Mouse (Mus musculus) hindbrain, postnatal 0 days (tissue): Measurements from ENCODE around the gene Exoc3l4. TPM values are rescaled to one million over a fixed set of nuclear protein-coding genes. Genes with fewer than 3 reads are reported as not detected.

Experiments used
- ATAC-seq: fragments of 200-750 bp; cut with Nextera tagmentation; 2 replicates; pipeline ENCODE4 v1.8.0; 2017; ENCODE audit warnings: mild to moderate bottlenecking, moderate TSS enrichment, moderate library complexity
- DNase-seq: peaks from one replicate; pipeline ENCODE4 v3.0.0-alpha.2; 2015; ENCODE audit warnings: low spot score
- H3K27ac ChIP-seq: fragments of 300-500 bp; sonication (generic); 2 replicates; pipeline ENCODE4 v1.5.1; 2014; ENCODE audit warnings: mild to moderate bottlenecking
- H3K27me3 ChIP-seq: fragments of 300-500 bp; sonication (generic); 2 replicates; pipeline ENCODE4 v1.6.1; 2014; ENCODE audit warnings: low read length, mixed read lengths; ENCODE audit not compliant: insufficient read depth
- H3K36me3 ChIP-seq: fragments of 300-500 bp; sonication (generic); 2 replicates; pipeline ENCODE4 v1.6.1; 2014; ENCODE audit warnings: low read length, mixed read lengths; ENCODE audit not compliant: insufficient read depth
- H3K4me1 ChIP-seq: fragments of 300-500 bp; sonication (generic); 2 replicates; pipeline ENCODE4 v1.6.1; 2014; ENCODE audit warnings: antibody characterized with exemption, low read length, mixed read lengths; ENCODE audit not compliant: insufficient read depth
- H3K4me2 ChIP-seq: fragments of 300-500 bp; sonication (generic); 2 replicates; pipeline ENCODE4 v1.6.1; 2014; ENCODE audit warnings: low read depth, mild to moderate bottlenecking, low read length, moderate library complexity, mixed read lengths
- H3K4me3 ChIP-seq: fragments of 300-500 bp; sonication (generic); 2 replicates; pipeline ENCODE4 v1.5.1; 2014; ENCODE audit warnings: low read length
- H3K9ac ChIP-seq: fragments of 300-500 bp; sonication (generic); replicated peaks from 2 replicates; pipeline ENCODE4 v1.6.1; 2014; ENCODE audit warnings: mild to moderate bottlenecking, low read length, moderate library complexity, mixed read lengths
- H3K9me3 ChIP-seq: fragments of 300-500 bp; sonication (generic); 2 replicates; pipeline ENCODE4 v1.6.1; 2016; ENCODE audit warnings: low read length, mixed read lengths
- CTCF ChIP-seq: IDR thresholded peaks from 2 replicates; pipeline ENCODE4 v1.5.1; 2016; ENCODE audit warnings: antibody characterized with exemption, control low read depth, low read depth
- WGBS: fragments of 180-500 bp; shearing (Covaris S2); extraction: QIAGEN DNeasy Blood & Tissue Kit; methylation state at CpG from one replicate; pipeline ENCODE4 v1.1.7; 2014; 5-methylcytosine and 5-hydroxymethylcytosine counted together
- polyA plus RNA-seq: library from polyadenylated mRNA; unstranded; fragments of >200 nt; fragmentation: Nextera tagmentation; extraction: Ambion mirVana; gene quantifications from 2 replicates; pipeline ENCODE4 v1.2.1, GENCODE M21; 2015
- total RNA-seq: library from RNA; depleted of rRNA; stranded (reverse); fragments of >200 nt; gene quantifications from 2 replicates; pipeline ENCODE4 v1.2.3, GENCODE M21; 2014

Gene Exoc3l4
- total and polyA plus RNA-seq, 2 experiments from 2014 or later = 0.99 to 2.3 TPM

DNA sequence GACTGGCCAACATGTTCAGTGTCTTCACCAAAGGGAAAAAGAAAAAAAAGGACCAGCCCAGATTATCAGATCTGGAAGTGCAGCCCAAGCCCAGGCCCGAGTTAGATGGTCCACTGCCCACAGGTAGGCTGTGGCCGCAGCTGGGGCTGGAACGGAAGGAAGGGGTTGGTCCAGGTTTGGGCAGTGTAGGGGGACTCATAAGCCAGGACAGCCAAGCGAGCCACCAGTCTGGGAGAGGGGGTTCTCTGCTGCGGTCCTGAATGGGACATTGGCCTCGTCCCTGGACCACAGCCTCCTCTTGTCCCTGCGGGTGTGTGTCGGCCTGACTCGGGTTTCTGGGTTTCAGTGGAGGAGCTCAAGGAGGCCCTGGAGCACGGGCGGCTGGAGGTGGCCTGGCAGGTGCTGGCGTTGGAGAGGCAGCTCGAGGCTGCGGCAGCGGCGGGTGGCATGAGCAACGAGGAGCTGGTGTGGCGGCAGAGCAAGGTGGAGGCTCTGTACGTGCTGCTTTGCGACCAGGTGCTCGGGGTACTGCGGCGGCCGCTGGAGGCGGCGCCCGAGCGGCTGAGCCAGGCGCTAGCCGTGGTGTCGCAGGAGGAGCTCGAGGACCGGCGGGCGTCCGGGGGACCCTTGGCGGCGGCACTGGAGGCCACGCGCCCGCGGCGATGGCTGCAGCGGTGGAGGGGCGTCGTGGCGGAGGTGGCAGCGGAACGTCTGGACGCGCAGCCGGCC, 28.5 kb downstream of the Exoc3l4 start:
- no peaks in the 10 kb centered on the region for H3K9me3 ChIP-seq
- no peak for ATAC-seq
- no peak for DNase-seq

DNA sequence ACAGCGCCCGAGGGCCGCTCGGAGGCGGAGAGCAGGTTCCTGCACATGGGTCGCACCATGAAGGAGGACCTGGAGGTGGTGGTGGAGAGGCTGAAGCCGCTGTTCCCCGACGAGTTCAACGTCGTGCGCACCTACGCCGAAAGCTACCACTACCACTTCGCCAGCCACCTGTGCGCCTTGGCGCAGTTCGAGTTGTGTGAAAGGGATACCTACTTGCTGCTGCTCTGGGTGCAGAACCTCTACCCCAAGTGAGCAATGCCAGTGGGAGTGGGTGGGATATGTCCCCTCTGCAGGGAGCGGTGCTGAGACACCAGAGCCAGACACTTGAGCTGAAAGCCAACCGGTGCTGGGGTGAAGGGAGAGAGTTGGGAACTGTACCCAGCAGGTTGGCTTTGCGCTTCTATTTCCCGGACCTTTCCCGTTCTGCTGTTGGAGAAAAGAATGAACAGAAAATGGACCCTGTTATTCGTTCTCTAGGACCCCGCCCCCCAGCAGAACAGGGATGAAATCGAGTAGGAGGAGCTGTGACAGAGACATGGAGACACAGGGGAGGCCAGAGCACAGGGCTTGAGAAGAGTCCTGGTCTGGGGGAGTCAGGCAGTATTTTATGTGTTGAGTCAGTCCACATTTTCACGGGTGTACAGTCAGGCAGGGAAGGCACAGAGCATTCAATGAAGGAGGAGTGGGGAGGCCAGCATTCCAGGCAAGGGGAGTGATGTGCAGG, 29.2 kb downstream of the Exoc3l4 start:
- 8% methylated on average over 27 of the region's 27 CpGs for WGBS
- no peak for ATAC-seq
- no peak overlapping the region for H3K9ac ChIP-seq

More for the DNA sequence above, 28.5 kb downstream of the Exoc3l4 start:
- H3K27ac ChIP-seq = no peak overlapping the region
- peak overlapping the region; percentile 13 for H3K4me3 ChIP-seq
- peak overlapping the region; percentile 47 for H3K4me2 ChIP-seq
- no peak for TF ChIP-seq CTCF
- H3K36me3 ChIP-seq = no peaks in the 10 kb centered on the region
- 8% methylated on average over 43 of the region's 52 CpGs for WGBS
- peaks cover 74% of the 10 kb centered on the region for H3K27me3 ChIP-seq
- H3K4me1 ChIP-seq = peaks cover 4% of the 10 kb centered on the region; the same call in 1 of the 2 replicates
- H3K9ac ChIP-seq = no peak overlapping the region

DNA sequence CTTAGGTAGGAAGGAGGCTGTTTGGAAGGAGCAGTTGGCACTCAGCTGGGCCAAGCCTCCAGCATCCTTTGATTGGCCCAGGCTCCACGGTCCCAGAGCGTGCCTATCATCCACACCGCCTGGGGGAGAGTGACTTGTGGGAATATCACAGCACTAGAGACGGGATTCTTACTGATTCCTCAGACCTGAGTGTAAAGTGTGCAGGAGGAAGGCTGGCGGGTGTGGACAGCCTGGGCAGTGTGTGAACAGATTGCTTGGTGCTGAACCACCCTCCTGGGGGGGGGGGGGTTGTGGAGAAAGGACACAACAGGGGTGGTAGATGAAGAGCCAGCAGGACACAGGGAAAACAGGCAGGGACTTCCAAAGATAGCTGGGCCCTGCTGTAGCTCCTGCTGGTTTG, 29.9 kb downstream of the Exoc3l4 start:
- Histone ChIP-seq H3K4me2 (no peak overlapping the region), H3K9me3 (no peaks in the 10 kb centered on the region), H3K27ac (no peak overlapping the region), H3K4me3 (no peak overlapping the region), H3K9ac (no peak overlapping the region), H3K4me1 (peaks cover 4% of the 10 kb centered on the region; the same call in 1 of the 2 replicates), H3K36me3 (no peaks in the 10 kb centered on the region), H3K27me3 (peaks cover 78% of the 10 kb centered on the region)
- 25% methylated on average over 5 of the region's 5 CpGs for WGBS
- ATAC-seq (no peak), DNase-seq (no peak)
- TF ChIP-seq CTCF = no peak

More for the DNA sequence above, 29.2 kb downstream of the Exoc3l4 start:
- Histone ChIP-seq H3K4me2 (peak overlapping the region; percentile 47), H3K27me3 (peaks cover 78% of the 10 kb centered on the region), H3K36me3 (no peaks in the 10 kb centered on the region), H3K9me3 (no peaks in the 10 kb centered on the region), H3K27ac (no peak overlapping the region), H3K4me3 (peak overlapping the region; percentile 13), H3K4me1 (peaks cover 4% of the 10 kb centered on the region; the same call in 1 of the 2 replicates)
- DNase-seq = no peak
- TF ChIP-seq CTCF = no peak

DNA sequence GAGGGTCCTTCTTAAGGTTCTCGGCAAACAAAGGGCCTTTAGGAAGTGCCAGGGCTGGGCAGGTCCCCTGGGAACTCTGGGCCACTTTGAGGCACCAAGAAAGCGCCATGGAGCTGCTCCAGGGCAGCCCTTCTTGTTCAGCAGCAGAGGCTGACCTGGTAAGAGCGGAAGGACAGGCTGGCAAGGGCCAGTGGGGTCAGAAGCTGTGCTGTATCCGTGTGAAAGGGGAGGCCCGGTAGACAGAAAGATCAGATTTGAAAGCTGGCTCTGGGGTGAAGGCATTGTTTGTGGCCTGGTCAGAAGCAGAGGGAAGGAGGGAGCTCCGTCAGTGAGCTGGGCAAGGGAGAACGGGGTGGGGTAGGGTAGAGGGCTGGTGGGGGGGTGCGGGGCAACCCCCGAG, 30.5 kb downstream of the Exoc3l4 start:
- Histone ChIP-seq H3K36me3 (no peaks in the 10 kb centered on the region), H3K4me1 (peaks cover 4% of the 10 kb centered on the region; the same call in 1 of the 2 replicates), H3K27me3 (peaks cover 77% of the 10 kb centered on the region), H3K4me2 (no peak overlapping the region), H3K4me3 (no peak overlapping the region), H3K9ac (no peak overlapping the region), H3K9me3 (no peaks in the 10 kb centered on the region), H3K27ac (no peak overlapping the region)
- WGBS = 21% methylated on average over 9 of the region's 9 CpGs
- ATAC-seq (no peak), DNase-seq (no peak)
- TF ChIP-seq CTCF = no peak

DNA sequence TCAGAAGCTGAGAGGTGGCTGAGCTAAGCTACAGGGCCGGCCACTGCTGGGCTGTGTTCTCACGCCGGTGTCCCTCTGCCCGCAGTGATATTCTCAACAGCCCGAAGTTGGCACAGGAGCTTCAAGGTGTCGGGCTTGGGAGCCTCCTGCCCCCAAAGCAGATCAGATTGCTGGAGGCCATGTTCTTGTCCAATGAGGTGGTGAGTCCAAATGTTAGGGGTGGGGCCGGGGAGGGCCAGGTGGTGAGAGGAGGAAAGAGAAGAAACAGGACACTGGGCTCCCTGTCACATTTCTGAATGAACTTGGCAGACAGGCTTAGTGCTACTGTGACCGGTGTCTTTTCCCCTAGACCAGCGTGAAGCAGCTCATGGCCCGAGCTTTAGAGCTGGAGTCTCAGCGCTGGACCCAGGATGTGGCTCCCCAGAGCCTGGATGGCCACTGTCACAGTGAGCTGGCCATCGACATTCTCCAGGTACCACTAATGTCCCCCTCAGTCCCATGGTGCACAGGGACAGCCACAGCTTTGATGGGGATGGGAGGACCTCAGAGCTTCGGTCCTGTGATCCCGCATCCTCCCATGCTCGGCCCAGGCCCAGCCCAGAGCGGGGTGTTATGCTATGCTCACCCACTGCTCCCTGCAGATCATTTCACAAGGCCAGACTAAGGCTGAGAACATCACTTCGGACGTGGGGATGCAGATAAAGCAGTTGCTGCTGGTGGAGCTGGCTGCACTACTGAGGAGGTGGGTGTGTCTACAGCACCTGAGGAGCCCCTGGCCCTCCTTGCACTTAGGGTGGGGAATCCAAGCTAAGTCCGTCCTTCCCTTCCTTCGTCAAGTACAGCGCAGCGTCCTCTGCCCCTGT, 31.3 kb downstream of the Exoc3l4 start:
- no peak overlapping the region for H3K4me2 ChIP-seq
- TF ChIP-seq CTCF = no peak
- no peaks in the 10 kb centered on the region for H3K9me3 ChIP-seq
- H3K4me1 ChIP-seq = peaks cover 4% of the 10 kb centered on the region; the same call in 1 of the 2 replicates
- WGBS = 25% methylated on average over 22 of the region's 22 CpGs
- no peak overlapping the region for H3K4me3 ChIP-seq
- no peaks in the 10 kb centered on the region for H3K36me3 ChIP-seq
- H3K27ac ChIP-seq = no peak overlapping the region
- ATAC-seq (no peak), DNase-seq (no peak)
- H3K9ac ChIP-seq = no peak overlapping the region
- peaks cover 70% of the 10 kb centered on the region for H3K27me3 ChIP-seq

DNA sequence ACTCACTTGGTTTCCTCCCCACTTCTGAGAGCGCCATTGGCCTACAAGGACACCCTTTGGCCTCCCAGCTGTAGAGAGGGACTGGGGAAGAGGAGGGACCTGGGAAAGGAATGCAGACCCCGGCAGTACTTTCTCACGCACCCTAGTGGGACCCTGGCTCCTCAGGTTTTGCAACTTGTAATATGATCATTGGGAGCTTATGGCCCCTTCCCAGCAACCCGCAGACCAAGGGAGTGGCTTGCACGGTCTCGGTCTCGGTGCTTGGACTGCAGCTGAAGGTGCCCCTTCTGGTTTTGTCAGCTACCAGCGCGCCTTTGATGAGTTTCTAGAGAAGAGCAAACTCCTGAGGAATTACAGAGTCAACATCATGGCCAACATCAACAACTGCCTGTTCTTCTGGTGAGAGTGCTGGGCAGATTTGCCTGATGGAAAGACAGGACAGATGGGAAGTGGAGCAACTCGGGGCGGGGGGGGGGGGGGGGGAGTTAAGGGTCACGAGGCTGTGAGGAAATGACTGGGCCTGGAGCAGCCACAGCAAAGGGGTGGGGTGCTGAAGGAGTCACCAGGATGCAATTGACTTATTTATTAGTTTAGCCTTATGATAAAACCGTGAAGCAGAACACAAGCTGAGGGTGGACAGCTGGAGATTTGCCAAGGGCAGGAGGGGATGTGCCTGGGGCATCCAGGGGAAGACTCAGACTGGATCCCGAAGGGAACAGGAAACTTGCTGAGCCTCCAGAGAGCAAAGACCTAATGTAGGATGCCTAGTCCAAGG, 32.3 kb downstream of the Exoc3l4 start:
- ATAC-seq (no peak), DNase-seq (no peak)
- no peaks in the 10 kb centered on the region for H3K36me3 ChIP-seq
- H3K27ac ChIP-seq = no peak overlapping the region
- H3K9ac ChIP-seq = no peak overlapping the region
- peaks cover 4% of the 10 kb centered on the region; the same call in 1 of the 2 replicates for H3K4me1 ChIP-seq
- H3K4me2 ChIP-seq = no peak overlapping the region
- H3K4me3 ChIP-seq = no peak overlapping the region
- no peaks in the 10 kb centered on the region for H3K9me3 ChIP-seq
- 28% methylated on average over 13 of the region's 14 CpGs for WGBS
- no peak for TF ChIP-seq CTCF
- H3K27me3 ChIP-seq = peaks cover 60% of the 10 kb centered on the region
